Mouse (Mus musculus) stomach, postnatal 0 days (tissue): ENCODE measurements around the gene Fgf9.

Experiments used
- CTCF ChIP-seq: IDR thresholded peaks from 2 replicates; pipeline ENCODE4 v1.5.1; 2016; ENCODE audit warnings: antibody characterized with exemption, low read depth, mild to moderate bottlenecking, moderate library complexity
- EP300 ChIP-seq: optimal IDR thresholded peaks from 2 replicates; pipeline ENCODE3; 2016; ENCODE audit warnings: antibody characterized with exemption

GRCm38 (mm10) chr14:58074621-58075432 lies 4.5 kb downstream of the Fgf9 start:
- no peak for TF ChIP-seq EP300
- TF ChIP-seq CTCF, result no peak
